Mouse (Mus musculus) heart, postnatal 25 days (tissue): ENCODE data around the gene Ttyh2. TPM values are rescaled to one million over a fixed set of nuclear protein-coding genes. Genes with fewer than 3 reads are reported as not detected.

Experiments
- DNase-seq: peaks from one replicate; pipeline ENCODE4 v3.0.0; 2022; ENCODE audit warnings: low spot score
- intact Hi-C: fragments of 180-260 bp; cut with DNase I; formaldehyde crosslinking; loops from one replicate; pipeline ENCODE4 v1.15.1; 2025
- total RNA-seq, 2 experiments: library from RNA; stranded (reverse); gene quantifications; 2 replicates each; pipeline ENCODE4 v1.2.3; 2021

Ttyh2 gene
- total RNA-seq, 2 experiments from 2014 or later: 5.3 to 5.8 TPM

DNA sequence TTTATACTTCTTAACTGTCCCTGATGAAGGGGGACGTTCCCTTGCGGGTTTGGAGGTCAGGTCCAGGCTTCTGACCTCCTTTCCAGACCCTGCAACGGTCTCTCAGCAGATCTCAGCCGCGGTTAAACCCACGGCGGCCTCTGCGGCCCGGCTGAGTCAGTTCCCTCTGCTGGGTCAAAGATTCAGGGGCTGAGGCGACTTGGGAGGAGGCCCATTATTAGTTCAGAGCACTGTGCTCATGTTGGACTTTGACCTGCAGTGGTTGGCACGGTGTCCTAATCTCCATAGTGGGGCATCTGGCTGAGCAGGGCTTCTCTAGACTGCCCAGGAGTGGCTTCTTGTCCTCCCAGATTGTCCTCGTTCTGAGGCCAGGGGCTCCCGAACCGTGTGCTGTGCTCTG is 1.2 kb downstream of the Ttyh2 start:
- intact Hi-C loops: no loop called here
- DNase-seq: no peak

DNA sequence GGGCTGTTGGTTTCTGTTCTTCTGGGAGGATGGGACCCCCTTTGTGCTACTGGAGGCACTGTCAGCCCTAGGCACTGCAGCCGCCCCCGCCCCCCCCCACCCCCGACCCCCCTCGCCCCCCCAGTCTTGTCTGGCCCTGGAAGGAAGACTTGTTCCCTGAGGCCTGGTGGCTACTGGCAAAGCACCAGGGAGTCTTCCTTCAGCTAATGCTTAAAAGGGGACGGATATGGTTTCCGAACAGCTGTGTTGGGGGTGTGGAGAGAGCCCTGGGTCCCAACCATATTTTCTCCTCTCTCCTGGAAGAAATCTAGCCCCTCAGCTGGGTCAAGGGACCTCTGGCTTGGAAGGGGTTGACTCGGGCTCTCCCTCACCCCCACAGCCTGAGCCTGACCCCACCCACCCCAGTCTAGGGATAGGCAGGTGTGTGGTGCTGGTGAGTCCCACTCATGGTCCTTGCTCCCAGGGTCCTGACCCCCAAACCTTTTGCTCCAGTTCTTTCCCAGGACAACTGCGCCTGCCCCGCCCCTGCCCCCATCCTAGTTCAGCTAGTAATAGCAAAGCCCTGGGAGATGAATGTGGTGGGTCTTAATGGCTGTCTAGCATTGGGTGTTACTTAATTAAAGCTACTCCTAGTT is 1.8 kb downstream of the Ttyh2 start:
- DNase-seq: no peak
- intact Hi-C loops: no loop called here

DNA sequence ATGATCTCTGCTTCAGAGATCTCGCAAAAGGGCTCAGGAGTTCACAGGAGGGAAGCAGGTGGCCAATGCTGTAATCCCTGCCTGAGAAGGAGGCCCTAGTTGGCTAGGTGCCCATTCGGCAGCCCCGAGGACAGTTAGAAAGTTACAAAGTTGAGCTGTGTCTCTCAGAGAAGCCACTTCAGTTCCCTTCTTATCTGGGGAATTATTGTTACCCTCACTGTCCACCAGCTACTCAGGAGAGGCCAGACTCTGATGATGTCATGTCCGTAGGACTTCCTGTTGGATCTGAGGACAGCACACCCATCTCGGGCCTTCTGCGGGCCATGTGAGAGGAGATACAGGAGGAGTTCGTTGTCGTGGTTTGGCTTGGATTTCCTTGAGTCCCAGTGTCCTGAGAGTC is 4.4 kb downstream of the Ttyh2 start:
- intact Hi-C loops: no loop called here
- DNase-seq: no peak

GRCm38 (mm10) chr11:114680291-114680690 is 5.1 kb downstream of the Ttyh2 start:
- DNase-seq: no peak
- intact Hi-C loops: no loop called here

GRCm38 (mm10) chr11:114681054-114681453 is 5.8 kb downstream of the Ttyh2 start:
- intact Hi-C loops: no loop called here
- DNase-seq: no peak

DNA sequence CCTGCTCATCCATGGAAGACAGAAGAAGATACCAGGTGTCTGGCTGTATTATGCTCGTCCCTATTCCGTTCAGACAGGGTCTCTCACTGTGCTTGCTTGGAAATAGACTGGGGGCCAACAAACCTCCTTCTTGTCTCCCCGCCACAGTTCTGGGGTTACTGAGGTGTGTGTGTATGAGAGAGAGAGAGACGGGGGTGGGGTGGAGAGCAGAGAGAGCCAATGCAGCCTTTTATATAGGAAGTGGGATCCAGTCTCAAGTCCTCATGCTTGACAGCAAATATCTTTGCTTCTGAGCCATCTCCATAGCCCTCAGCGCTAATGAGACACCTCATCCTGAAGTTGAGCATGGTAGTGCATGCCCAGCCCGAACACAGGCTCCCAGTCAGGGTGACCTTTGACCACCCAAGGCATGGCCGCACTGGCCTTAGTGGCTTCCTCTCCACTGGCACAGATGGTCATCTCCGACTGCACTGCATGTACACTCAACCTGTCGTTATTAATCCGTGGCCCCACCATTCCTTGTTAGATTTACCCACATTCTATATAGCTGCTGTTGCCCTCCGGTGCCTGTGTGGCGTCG is 7.2 kb downstream of the Ttyh2 start:
- intact Hi-C loops: no loop called here
- DNase-seq: no peak

- intact Hi-C loops: no loop called here
- no peak for DNase-seq
These were observed 7.9 kb downstream of the Ttyh2 start for GRCm38 (mm10) chr11:114683029-114683721.

DNA sequence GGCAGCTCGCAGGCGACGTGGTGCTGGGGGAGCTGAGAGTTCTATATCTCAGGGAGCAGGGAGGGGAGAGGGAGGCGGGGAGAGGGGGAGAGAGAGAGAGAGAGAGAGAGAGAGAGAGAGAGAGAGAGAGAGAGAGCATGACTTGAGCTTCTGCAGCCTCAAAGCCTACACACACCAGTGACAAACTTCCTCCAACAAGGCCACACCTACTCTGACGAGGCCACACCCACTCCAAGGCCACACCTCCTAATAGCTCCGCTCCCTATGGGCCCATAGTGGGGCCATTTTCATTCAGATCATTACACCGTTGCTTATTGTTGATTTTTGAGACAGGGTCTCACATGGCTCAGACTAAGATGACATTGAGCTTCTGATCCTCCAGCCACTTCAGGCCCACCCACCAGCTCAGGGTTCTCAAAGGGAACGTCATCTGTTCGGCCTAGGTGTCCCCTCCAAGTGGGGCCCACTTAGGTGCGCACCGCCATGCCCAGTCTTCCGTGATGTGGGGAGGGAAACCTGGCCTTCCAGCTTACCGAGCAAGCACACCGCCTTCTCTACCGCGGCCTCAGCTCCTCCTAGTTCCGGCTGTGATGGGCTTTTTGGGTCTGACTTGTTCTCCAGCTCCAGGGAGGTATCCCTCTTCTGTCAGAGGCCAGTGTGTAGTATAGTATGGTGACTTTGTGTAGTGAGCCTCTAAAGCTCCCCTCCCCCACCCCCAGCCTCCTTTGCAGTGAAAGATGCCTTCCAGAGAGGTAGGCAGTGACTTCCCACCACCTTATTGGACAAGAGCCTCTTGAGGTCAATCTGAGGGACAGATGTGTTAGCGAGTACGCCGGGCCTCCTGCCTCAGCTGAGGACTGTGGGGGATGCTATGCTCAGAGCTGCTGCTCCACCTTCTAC is 8.7 kb downstream of the Ttyh2 start:
- intact Hi-C loops: no loop called here
- no peak for DNase-seq

GRCm38 (mm10) chr11:114684627-114685373 is 9.6 kb downstream of the Ttyh2 start:
- DNase-seq: no peak
- intact Hi-C loops: no loop called here

GRCm38 (mm10) chr11:114685526-114686040 is 10.4 kb downstream of the Ttyh2 start:
- no peak for DNase-seq
- intact Hi-C loops: no loop called here

- no peak for DNase-seq
- intact Hi-C loops: no loop called here
These were observed 11.2 kb downstream of the Ttyh2 start for GRCm38 (mm10) chr11:114686221-114686959.

DNA sequence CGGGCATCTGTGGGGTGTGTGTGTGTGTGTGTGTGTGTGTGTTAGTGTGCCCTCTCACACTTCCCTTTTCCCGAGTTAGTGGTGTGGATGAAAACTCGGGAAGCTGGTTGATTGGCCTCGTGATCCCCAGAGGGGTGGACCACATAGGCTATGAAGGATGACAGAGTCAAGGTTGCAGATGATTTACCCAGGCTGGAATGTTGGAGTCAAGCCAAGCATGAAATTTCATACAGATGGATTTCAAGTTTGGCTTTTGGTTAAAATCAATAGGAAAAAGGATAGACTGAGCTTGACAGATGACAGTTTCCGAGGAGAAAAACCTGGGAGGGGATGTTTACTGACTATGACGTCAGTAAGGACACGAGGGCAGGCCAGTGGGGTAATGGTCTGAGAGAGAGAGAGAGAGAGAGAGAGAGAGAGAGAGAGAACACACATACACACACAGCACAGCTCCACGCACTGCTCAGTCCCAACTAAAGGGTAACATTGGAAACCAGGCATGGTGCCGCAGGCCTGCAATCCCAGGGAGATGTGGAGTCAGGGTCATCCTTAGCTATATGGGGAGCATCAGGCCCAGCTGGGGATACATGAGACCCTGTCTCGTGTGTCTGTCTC is 12.4 kb downstream of the Ttyh2 start:
- no peak for DNase-seq
- intact Hi-C loops: no loop called here

DNA sequence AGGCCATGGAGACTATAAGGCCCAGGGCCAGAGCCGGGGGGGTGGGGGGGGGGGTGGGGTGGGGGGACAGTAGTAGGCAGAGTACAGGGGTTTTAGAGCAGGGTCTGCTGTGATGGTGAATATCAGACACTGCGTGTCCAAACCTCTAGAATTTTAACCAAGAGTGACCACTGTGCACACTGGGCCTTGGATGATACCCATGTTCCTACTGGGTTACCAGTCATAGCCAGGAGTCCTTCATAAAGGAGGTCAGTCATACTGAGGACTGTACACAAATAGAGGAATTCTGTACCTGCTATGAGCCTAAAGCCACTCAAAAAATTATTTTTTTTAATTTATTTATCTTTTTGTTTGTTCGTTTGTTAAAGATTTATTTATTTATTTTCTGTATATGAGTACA is 13.5 kb downstream of the Ttyh2 start:
- DNase-seq: no peak
- intact Hi-C loops: no loop called here

GRCm38 (mm10) chr11:114690192-114690591 is 15.0 kb downstream of the Ttyh2 start:
- intact Hi-C loops: no loop called here
- no peak for DNase-seq

GRCm38 (mm10) chr11:114691454-114692182 is 16.4 kb downstream of the Ttyh2 start:
- intact Hi-C loops: no loop called here
- no peak for DNase-seq

- DNase-seq: no peak
- intact Hi-C loops: no loop called here
These were observed 17.4 kb downstream of the Ttyh2 start for GRCm38 (mm10) chr11:114692601-114693000.

DNA sequence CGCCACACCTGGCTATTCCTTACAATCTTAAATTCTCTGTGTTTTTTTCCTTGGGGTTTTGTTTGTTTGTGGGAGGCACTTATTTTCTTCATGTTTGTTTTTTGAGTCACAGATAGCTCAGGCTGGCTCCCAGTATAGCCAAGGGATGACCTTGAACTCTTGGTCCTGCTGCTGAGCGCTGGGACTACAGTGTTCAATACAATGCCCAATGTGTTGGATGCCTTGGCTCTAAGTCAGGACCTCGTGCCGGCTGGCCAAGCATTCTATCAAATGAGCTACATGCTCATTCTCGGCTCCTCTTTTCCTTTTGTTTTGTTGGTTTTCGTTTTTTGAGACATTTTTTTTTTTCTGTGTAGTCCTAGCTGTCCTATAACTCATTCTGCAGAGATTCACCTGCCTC is 18.2 kb downstream of the Ttyh2 start:
- no peak for DNase-seq
- intact Hi-C loops: no loop called here

DNA sequence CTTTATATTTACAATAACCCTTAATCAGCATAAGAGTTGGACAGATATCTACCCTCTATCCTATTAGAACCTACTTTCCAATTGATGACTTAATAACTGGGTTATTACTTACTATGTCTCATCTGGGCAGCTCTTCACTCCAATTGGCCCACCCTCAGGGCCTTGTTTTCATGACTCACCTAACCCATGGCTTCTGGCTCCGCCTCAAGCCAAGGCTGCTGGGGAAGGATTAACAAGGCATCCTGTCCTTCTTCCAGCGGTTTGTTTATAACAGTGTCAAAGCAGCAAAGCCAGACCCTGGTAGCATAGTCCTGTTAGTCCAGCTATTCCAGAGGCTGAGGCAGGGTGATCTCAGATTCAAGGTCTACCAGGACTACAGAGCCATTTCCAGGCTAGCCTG is 19.2 kb downstream of the Ttyh2 start:
- DNase-seq: no peak
- intact Hi-C loops: no loop called here
